Mouse (Mus musculus) layer of hippocampus, postnatal 36 days (tissue): ENCODE measurements around the gene Gm8212. TPM values are rescaled to one million over a fixed set of nuclear protein-coding genes. Genes with fewer than 3 reads are reported as not detected.
"Not testable (repeated sequence)": the region's sequence is repeated elsewhere in the genome, so short reads cannot be mapped to it uniquely, and the experiment has no call there.

Experiments used
- DNase-seq, 2 experiments: peaks; one replicate each; pipeline ENCODE4 v3.0.0; 2022
- total RNA-seq, 2 experiments: library from RNA; stranded (reverse); gene quantifications; 2 replicates each; pipeline ENCODE4 v1.2.3; 2021

Gene Gm8212
- not detected for total RNA-seq

DNA sequence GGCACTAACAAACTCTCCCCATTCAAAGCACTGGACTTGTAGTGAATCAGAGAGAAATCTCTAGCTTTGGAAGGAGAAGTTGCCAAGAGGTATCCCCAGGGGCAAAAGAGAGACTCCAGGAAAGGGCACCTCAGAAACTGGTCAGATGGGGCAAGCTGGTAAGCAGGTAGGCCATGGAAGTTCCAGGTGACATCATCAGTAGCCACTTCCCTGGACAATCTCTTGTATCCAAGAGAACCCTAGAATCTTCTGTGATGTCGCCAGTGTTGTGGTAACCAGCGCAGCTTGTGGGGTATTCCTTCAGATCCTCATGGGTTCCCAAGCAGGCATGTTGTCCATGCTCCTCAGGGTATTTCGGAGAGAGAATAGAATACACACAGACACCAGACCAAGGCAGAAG lies at the start of gene Gm8212:
Gene Gm8212, plus strand, starts transcription at position 301 of the 400 bp plus-strand sequence.
- not testable (repeated sequence) for DNase-seq

GRCm38 (mm10) chr14:44213154-44213553 lies 15.7 kb downstream of the Gm8212 start, which contains the start of gene 4930503E14Rik:
Gene 4930503E14Rik, minus strand, starts transcription at chr14:44213254.
- DNase-seq, result not testable (repeated sequence)

GRCm38 (mm10) chr14:44248039-44248438 lies 50.6 kb downstream of the Gm8212 start:
- no peak for DNase-seq

Other genes with a start within 250 kb of the Gm8212 start
- not detected for gene Ang5, start 240.6 kb upstream of the Gm8212 start, total RNA-seq
- gene Ang6, start 195.4 kb upstream of the Gm8212 start, total RNA-seq, result not detected
- gene Ear2, start 95.0 kb upstream of the Gm8212 start, total RNA-seq, result not detected
- gene Gm3327, start 73.8 kb upstream of the Gm8212 start, total RNA-seq, result not detected
- not detected for gene 4930503E14Rik, start 15.6 kb downstream of the Gm8212 start, total RNA-seq
- gene Gm8220, start 87.9 kb downstream of the Gm8212 start, total RNA-seq, result not detected
- gene Gm5930, start 140.9 kb downstream of the Gm8212 start, total RNA-seq, result not detected
- gene Gm8229, start 167.7 kb downstream of the Gm8212 start, total RNA-seq, result not detected
- not detected for gene Gm3371, start 213.0 kb downstream of the Gm8212 start, total RNA-seq
- not detected for gene Gm8232, start 236.0 kb downstream of the Gm8212 start, total RNA-seq